Mouse (Mus musculus) layer of hippocampus, postnatal 14 days (tissue): ENCODE results near the gene Zmat3. TPM values are rescaled to one million over a fixed set of nuclear protein-coding genes. Genes with fewer than 3 reads are reported as not detected.

Source experiments
- total RNA-seq, 2 experiments: library from RNA; stranded (reverse); gene quantifications; 2 replicates each; pipeline ENCODE4 v1.2.3; 2021

Gene Zmat3
- total RNA-seq, 2 experiments from 2014 or later = 83.6 TPM

Other genes starting within 250 kb of the Zmat3 start
- gene Pik3ca, start 31.7 kb upstream of the Zmat3 start, total RNA-seq = 10 to 100 TPM; 47.7 to 54.5 TPM
- under 1 TPM; 0.29 to 0.37 TPM for gene Kcnmb3, start 126.2 kb upstream of the Zmat3 start, total RNA-seq
- 10 to 100 TPM; 33.5 to 33.7 TPM for gene Zfp639, start 144.2 kb upstream of the Zmat3 start, total RNA-seq
- gene Mfn1, start 163.5 kb upstream of the Zmat3 start, total RNA-seq = 100 to 1,000 TPM in 1 of 2 experiments, 10 to 100 TPM in 1; 96.4 to 130 TPM